Mouse (Mus musculus) heart, postnatal 0 days (tissue): ENCODE data around the gene Pate4. TPM values are rescaled to one million over a fixed set of nuclear protein-coding genes. Genes with fewer than 3 reads are reported as not detected.

Experiments used
- ATAC-seq: fragments of 200-750 bp; cut with Nextera tagmentation; 2 replicates; pipeline ENCODE4 v1.8.0; 2017; ENCODE audit warnings: low read depth, moderate number of reproducible peaks, moderate library complexity; ENCODE audit not compliant: insufficient read depth
- DNase-seq: peaks from one replicate; pipeline ENCODE4 v3.0.0-alpha.2; 2016; ENCODE audit warnings: low spot score
- H3K27ac ChIP-seq: fragments of 300-500 bp; sonication (generic); 2 replicates; pipeline ENCODE4 v1.5.1; 2014; ENCODE audit warnings: low read depth, mild to moderate bottlenecking
- H3K27me3 ChIP-seq: fragments of 300-500 bp; sonication (generic); 2 replicates; pipeline ENCODE4 v1.6.1; 2014; ENCODE audit warnings: low read length, mixed read lengths; ENCODE audit not compliant: control insufficient read depth, insufficient read depth
- H3K36me3 ChIP-seq: fragments of 300-500 bp; sonication (generic); replicated peaks from 2 replicates; pipeline ENCODE4 v1.6.1; 2014; ENCODE audit warnings: low read length, mixed read lengths; ENCODE audit not compliant: control insufficient read depth, insufficient read depth
- H3K4me1 ChIP-seq: fragments of 300-500 bp; sonication (generic); 2 replicates; pipeline ENCODE4 v1.6.1; 2014; ENCODE audit warnings: antibody characterized with exemption; ENCODE audit not compliant: control insufficient read depth, insufficient read depth
- H3K4me2 ChIP-seq: fragments of 300-500 bp; sonication (generic); 2 replicates; pipeline ENCODE4 v1.6.1; 2014; ENCODE audit warnings: low read depth, mild to moderate bottlenecking, low read length, moderate library complexity
- H3K4me3 ChIP-seq: fragments of 300-500 bp; sonication (generic); 2 replicates; pipeline ENCODE4 v1.5.1; 2014; ENCODE audit warnings: low read depth, low read length
- H3K9ac ChIP-seq: fragments of 300-500 bp; sonication (generic); replicated peaks from 2 replicates; pipeline ENCODE4 v1.6.1; 2014; ENCODE audit warnings: low read depth, low read length, mixed read lengths
- H3K9me3 ChIP-seq: fragments of 300-500 bp; sonication (generic); replicated peaks from 2 replicates; pipeline ENCODE4 v1.6.1; 2016; ENCODE audit warnings: low read length; ENCODE audit not compliant: control insufficient read depth
- CTCF ChIP-seq: IDR thresholded peaks from 2 replicates; pipeline ENCODE4 v1.5.1; 2016; ENCODE audit warnings: antibody characterized with exemption, control low read depth, low read depth
- EP300 ChIP-seq: IDR thresholded peaks from 2 replicates; pipeline ENCODE4 v1.6.1; 2016; ENCODE audit warnings: antibody characterized with exemption, low read depth
- WGBS: fragments of 180-500 bp; shearing (Covaris S2); extraction: QIAGEN DNeasy Blood & Tissue Kit; methylation state at CpG from one replicate; pipeline ENCODE4 v1.1.7; 2014; 5-methylcytosine and 5-hydroxymethylcytosine counted together
- polyA plus RNA-seq: library from polyadenylated mRNA; unstranded; fragments of >200 nt; fragmentation: Nextera tagmentation; extraction: Ambion mirVana; gene quantifications from 2 replicates; pipeline ENCODE4 v1.2.1, GENCODE M21; 2015
- total RNA-seq: library from RNA; depleted of rRNA; stranded (reverse); fragments of >200 nt; gene quantifications from 2 replicates; pipeline ENCODE4 v1.2.3, GENCODE M21; 2014; ENCODE audit warnings: low replicate concordance; rRNA removed

Gene Pate4
- total and polyA plus RNA-seq, 2 experiments from 2014 or later, result not detected

DNA sequence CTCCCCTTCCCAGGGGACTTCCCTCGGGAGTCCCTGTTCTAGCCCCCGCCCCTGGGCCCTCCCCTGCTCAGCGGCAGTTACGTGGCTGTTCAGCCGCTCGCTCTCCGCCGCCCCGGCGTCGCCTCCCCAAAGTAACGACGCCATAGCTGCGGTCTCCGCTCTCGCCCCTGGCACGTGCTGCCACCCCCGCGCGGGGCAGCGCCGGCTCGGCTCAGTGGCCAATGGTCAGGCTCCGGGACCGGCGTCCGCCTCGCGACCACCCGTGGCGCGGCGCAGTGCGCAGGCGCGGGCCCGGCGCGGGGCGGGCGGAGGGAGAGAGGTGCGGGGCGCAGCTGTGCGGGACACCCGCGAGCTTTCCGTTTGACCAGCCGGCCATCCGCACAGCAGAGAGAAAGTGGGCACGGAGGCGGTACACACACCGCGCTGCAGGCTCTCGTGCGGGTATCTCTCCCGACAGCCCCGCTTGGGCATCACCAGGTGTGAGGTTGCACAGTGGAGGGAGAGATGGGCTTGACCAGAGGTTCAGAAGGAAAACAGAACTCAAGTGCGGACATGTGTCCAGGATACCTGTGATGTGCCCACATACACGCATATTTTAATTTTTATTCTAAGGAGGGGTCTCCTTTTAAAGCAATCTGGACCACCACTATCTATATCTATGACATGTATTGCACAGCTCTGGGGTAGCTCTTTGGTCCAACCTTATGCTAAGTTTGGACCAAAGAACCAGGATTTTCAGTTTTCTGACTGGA lies 53.3 kb downstream of the Pate4 start, which contains the start of the genes Ddx25 and Pus3:
Ddx25 (minus strand) TSS at position 272 of the 752 bp plus-strand sequence.
Pus3 (plus strand) TSS at position 339 of the 752 bp plus-strand sequence.
- under 1% methylated on average over 45 of the region's 59 CpGs for WGBS

More for the DNA sequence above, 53.3 kb downstream of the Pate4 start, which contains the start of the genes Ddx25 and Pus3:
- Histone ChIP-seq H3K4me2 (peak within 1 kb of the TSS; percentile 100), H3K36me3 (peaks cover 12% of the 10 kb centered on the region; the same call in 1 of the 2 replicates), H3K9ac (peak within 1 kb of the TSS; percentile 45), H3K27ac (peak within 1 kb of the TSS; percentile 5; the same call in 1 of the 2 replicates), H3K4me3 (peak within 1 kb of the TSS; percentile 63), H3K9me3 (no peaks in the 10 kb centered on the region), H3K27me3 (peaks cover 20% of the 10 kb centered on the region), H3K4me1 (peaks cover 9% of the 10 kb centered on the region)
- TF ChIP-seq EP300 (no peak), CTCF (no peak)
- ATAC-seq (peak; percentile 47), DNase-seq (no peak)

Other genes starting within 250 kb of the Pate4 start
- 36.4 and 41.7 TPM in 2 replicates for gene Cdon, start 190.8 kb downstream of the Pate4 start, total RNA-seq
- 2.2 and 2.3 TPM in 2 replicates for gene Cdon, start 190.8 kb downstream of the Pate4 start, polyA plus RNA-seq
- not detected in 2 replicates for gene Gm1113, start 93.7 kb downstream of the Pate4 start, total RNA-seq
- gene Gm1113, start 93.7 kb downstream of the Pate4 start, polyA plus RNA-seq, result not detected in 2 replicates
- gene Ddx25, start 53.4 kb downstream of the Pate4 start, total RNA-seq, result 0.27 TPM in 1 of 2 replicates, not detected in the other
- 0.14 and 0.18 TPM in 2 replicates for gene Ddx25, start 53.4 kb downstream of the Pate4 start, polyA plus RNA-seq
- gene Pus3, start 53.3 kb downstream of the Pate4 start, total RNA-seq, result 7.9 and 8.6 TPM in 2 replicates
- 8.4 and 9.2 TPM in 2 replicates for gene Pus3, start 53.3 kb downstream of the Pate4 start, polyA plus RNA-seq
- not detected in 2 replicates for gene Pate2, start 41.7 kb downstream of the Pate4 start, total RNA-seq
- 0.10 and 0.30 TPM in 2 replicates for gene Pate2, start 41.7 kb downstream of the Pate4 start, polyA plus RNA-seq
- 2.9 and 8.8 TPM in 2 replicates for gene Hyls1, start 41.5 kb downstream of the Pate4 start, total RNA-seq
- 7.2 and 8.8 TPM in 2 replicates for gene Hyls1, start 41.5 kb downstream of the Pate4 start, polyA plus RNA-seq
- gene Pate3, start 36.3 kb upstream of the Pate4 start, total RNA-seq, result not detected in 2 replicates
- gene Pate3, start 36.3 kb upstream of the Pate4 start, polyA plus RNA-seq, result not detected in 2 replicates
- not detected in 2 replicates for gene Pate1, start 75.4 kb upstream of the Pate4 start, total RNA-seq
- gene Pate1, start 75.4 kb upstream of the Pate4 start, polyA plus RNA-seq, result not detected in 2 replicates
- not detected in 2 replicates for gene Gm17677, start 129.1 kb upstream of the Pate4 start, total RNA-seq
- gene Gm17677, start 129.1 kb upstream of the Pate4 start, polyA plus RNA-seq, result not detected in 2 replicates
- gene Gm17727, start 166.2 kb upstream of the Pate4 start, total RNA-seq, result not detected in 2 replicates
- not detected in 2 replicates for gene Gm17727, start 166.2 kb upstream of the Pate4 start, polyA plus RNA-seq
- not detected in 2 replicates for gene Gm27235, start 178.2 kb upstream of the Pate4 start, total RNA-seq
- gene Gm27235, start 178.2 kb upstream of the Pate4 start, polyA plus RNA-seq, result not detected in 2 replicates
- not detected in 2 replicates for gene D730048I06Rik, start 178.2 kb upstream of the Pate4 start, total RNA-seq
- not detected in 2 replicates for gene D730048I06Rik, start 178.2 kb upstream of the Pate4 start, polyA plus RNA-seq
- gene 9230110F15Rik, start 232.2 kb upstream of the Pate4 start, total RNA-seq, result not detected in 2 replicates
- gene 9230110F15Rik, start 232.2 kb upstream of the Pate4 start, polyA plus RNA-seq, result not detected in 2 replicates